Mouse (Mus musculus): ENCODE results near the gene Pltp. TPM values are rescaled to one million over a fixed set of nuclear protein-coding genes. Genes with fewer than 3 reads are reported as not detected.

Gene Pltp
- polyA plus RNA-seq, 1 experiment from 2014 or later: 57.1 TPM

GRCm38 (mm10) chr2:164833314-164833959, 24.1 kb downstream of the Pltp start, which contains the start of gene Neurl2:
Neurl2 (minus strand) TSS chr2:164833456.
- peak; percentile 70; the same call in 1 of the 2 replicates for ATAC-seq (ENCODE audit: insufficient number of reproducible peaks, low FRiP score, low TSS enrichment, low read depth)
- no peaks in the 10 kb centered on the region for H3K9me3 ChIP-seq
- peak within 1 kb of the TSS; percentile 82 for H3K9ac ChIP-seq
- H3K4me2 ChIP-seq: peak within 1 kb of the TSS; percentile 98
- peak within 1 kb of the TSS; percentile 89 for H3K27ac ChIP-seq
- H3K36me3 ChIP-seq: peaks cover 25% of the 10 kb centered on the region
- under 1% methylated on average over 31 of the region's 31 CpGs for WGBS
- peak within 1 kb of the TSS; percentile 75 for H3K4me3 ChIP-seq
- no peaks in the 10 kb centered on the region for H3K27me3 ChIP-seq
- peaks cover 22% of the 10 kb centered on the region for H3K4me1 ChIP-seq

GRCm38 (mm10) chr2:164832748-164833301, 24.7 kb downstream of the Pltp start, which contains the start of gene Ctsa:
Ctsa (plus strand) TSS chr2:164832873.
- WGBS: under 1% methylated on average over 35 of the region's 35 CpGs
- ATAC-seq (ENCODE audit: insufficient number of reproducible peaks, low FRiP score, low TSS enrichment, low read depth): peak; percentile 37
- H3K4me3 ChIP-seq: peak within 1 kb of the TSS; percentile 75

GRCm38 (mm10) chr2:164832032-164832747, 25.3 kb downstream of the Pltp start:
- no peak for ATAC-seq (ENCODE audit: insufficient number of reproducible peaks, low FRiP score, low TSS enrichment, low read depth)
- Histone ChIP-seq H3K27ac (peak overlapping the region; percentile 89), H3K4me1 (peaks cover 22% of the 10 kb centered on the region), H3K9ac (peak overlapping the region; percentile 82; the same call in 1 of the 2 replicates), H3K27me3 (no peaks in the 10 kb centered on the region), H3K4me3 (peak overlapping the region; percentile 75), H3K4me2 (peak overlapping the region; percentile 98), H3K9me3 (no peaks in the 10 kb centered on the region), H3K36me3 (peaks cover 31% of the 10 kb centered on the region)
- WGBS: 60% methylated on average over 16 of the region's 16 CpGs

More at GRCm38 (mm10) chr2:164832748-164833301, 24.7 kb downstream of the Pltp start, which contains the start of gene Ctsa:
- H3K9ac ChIP-seq: peak within 1 kb of the TSS; percentile 82
- H3K9me3 ChIP-seq: no peaks in the 10 kb centered on the region
- no peaks in the 10 kb centered on the region for H3K27me3 ChIP-seq
- H3K4me2 ChIP-seq: peak within 1 kb of the TSS; percentile 98
- peaks cover 25% of the 10 kb centered on the region for H3K36me3 ChIP-seq
- peak within 1 kb of the TSS; percentile 89 for H3K27ac ChIP-seq
- peaks cover 22% of the 10 kb centered on the region for H3K4me1 ChIP-seq

- WGBS: 81% methylated on average over 10 of the region's 10 CpGs
- H3K9me3 ChIP-seq: no peaks in the 10 kb centered on the region
- ATAC-seq (ENCODE audit: insufficient number of reproducible peaks, low FRiP score, low TSS enrichment, low read depth): no peak
Observed at GRCm38 (mm10) chr2:164831029-164831428, 26.5 kb downstream of the Pltp start.

GRCm38 (mm10) chr2:164829090-164829489, 28.4 kb downstream of the Pltp start:
- no peak overlapping the region for H3K4me3 ChIP-seq
- H3K9me3 ChIP-seq: no peaks in the 10 kb centered on the region
- H3K36me3 ChIP-seq: peaks cover 39% of the 10 kb centered on the region
- peaks cover 13% of the 10 kb centered on the region for H3K4me1 ChIP-seq
- ATAC-seq (ENCODE audit: insufficient number of reproducible peaks, low FRiP score, low TSS enrichment, low read depth): no peak
- 97% methylated on average over 1 of the region's 1 CpGs for WGBS
- no peak overlapping the region for H3K4me2 ChIP-seq
- no peak overlapping the region for H3K9ac ChIP-seq
- H3K27ac ChIP-seq: no peak overlapping the region
- H3K27me3 ChIP-seq: no peaks in the 10 kb centered on the region

More at GRCm38 (mm10) chr2:164831029-164831428, 26.5 kb downstream of the Pltp start:
- Histone ChIP-seq H3K4me2 (no peak overlapping the region), H3K36me3 (peaks cover 33% of the 10 kb centered on the region), H3K9ac (no peak overlapping the region), H3K27me3 (no peaks in the 10 kb centered on the region), H3K27ac (no peak overlapping the region), H3K4me1 (peaks cover 22% of the 10 kb centered on the region), H3K4me3 (no peak overlapping the region)

GRCm38 (mm10) chr2:164828437-164828836, 29.1 kb downstream of the Pltp start, which contains the start of gene Spata25:
Spata25 (minus strand) TSS chr2:164828537.
- no peak for ATAC-seq (ENCODE audit: insufficient number of reproducible peaks, low FRiP score, low TSS enrichment, low read depth)
- Histone ChIP-seq H3K4me2 (no peak within 1 kb of the TSS), H3K4me3 (no peak within 1 kb of the TSS), H3K27ac (no peak within 1 kb of the TSS), H3K27me3 (no peaks in the 10 kb centered on the region), H3K9ac (no peak within 1 kb of the TSS), H3K9me3 (no peaks in the 10 kb centered on the region), H3K4me1 (peaks cover 16% of the 10 kb centered on the region), H3K36me3 (peaks cover 39% of the 10 kb centered on the region)
- 87% methylated on average over 6 of the region's 6 CpGs for WGBS

GRCm38 (mm10) chr2:164827146-164827850, 30.2 kb downstream of the Pltp start:
- no peak overlapping the region for H3K27ac ChIP-seq
- no peaks in the 10 kb centered on the region for H3K27me3 ChIP-seq
- no peak overlapping the region for H3K4me2 ChIP-seq
- H3K4me3 ChIP-seq: no peak overlapping the region
- ATAC-seq (ENCODE audit: insufficient number of reproducible peaks, low FRiP score, low TSS enrichment, low read depth): no peak
- no peaks in the 10 kb centered on the region for H3K9me3 ChIP-seq
- peaks cover 39% of the 10 kb centered on the region for H3K36me3 ChIP-seq
- H3K4me1 ChIP-seq: peaks cover 13% of the 10 kb centered on the region
- 90% methylated on average over 16 of the region's 16 CpGs for WGBS
- H3K9ac ChIP-seq: no peak overlapping the region

GRCm38 (mm10) chr2:164825521-164825920, 32.0 kb downstream of the Pltp start:
- WGBS: 96% methylated on average over 17 of the region's 17 CpGs

GRCm38 (mm10) chr2:164823969-164824368, 33.5 kb downstream of the Pltp start:
- ATAC-seq (ENCODE audit: insufficient number of reproducible peaks, low FRiP score, low TSS enrichment, low read depth): no peak
- Histone ChIP-seq H3K36me3 (peaks cover 57% of the 10 kb centered on the region), H3K4me3 (no peak overlapping the region), H3K4me1 (peaks cover 13% of the 10 kb centered on the region; the same call in 1 of the 2 replicates), H3K9me3 (no peaks in the 10 kb centered on the region), H3K27me3 (no peaks in the 10 kb centered on the region), H3K9ac (no peak overlapping the region), H3K27ac (no peak overlapping the region), H3K4me2 (no peak overlapping the region)
- 92% methylated on average over 4 of the region's 4 CpGs for WGBS

More at GRCm38 (mm10) chr2:164825521-164825920, 32.0 kb downstream of the Pltp start:
- H3K4me1 ChIP-seq: peaks cover 13% of the 10 kb centered on the region; the same call in 1 of the 2 replicates
- no peak overlapping the region for H3K27ac ChIP-seq
- peaks cover 50% of the 10 kb centered on the region for H3K36me3 ChIP-seq
- H3K27me3 ChIP-seq: no peaks in the 10 kb centered on the region
- no peak overlapping the region for H3K9ac ChIP-seq
- no peak for ATAC-seq (ENCODE audit: insufficient number of reproducible peaks, low FRiP score, low TSS enrichment, low read depth)
- H3K9me3 ChIP-seq: no peaks in the 10 kb centered on the region
- H3K4me3 ChIP-seq: no peak overlapping the region
- H3K4me2 ChIP-seq: no peak overlapping the region

- Histone ChIP-seq H3K9me3 (no peaks in the 10 kb centered on the region), H3K4me3 (peak overlapping the region; percentile 84), H3K4me1 (peaks cover 13% of the 10 kb centered on the region; the same call in 1 of the 2 replicates), H3K4me2 (peak overlapping the region; percentile 61), H3K27ac (peak overlapping the region; percentile 86), H3K36me3 (peaks cover 55% of the 10 kb centered on the region), H3K9ac (peak overlapping the region; percentile 69), H3K27me3 (no peaks in the 10 kb centered on the region)
- WGBS: 2% methylated on average over 10 of the region's 10 CpGs
- peak; percentile 42; the same call in 1 of the 2 replicates for ATAC-seq (ENCODE audit: insufficient number of reproducible peaks, low FRiP score, low TSS enrichment, low read depth)
Observed at GRCm38 (mm10) chr2:164823181-164823585, 34.3 kb downstream of the Pltp start.

- Histone ChIP-seq H3K9me3 (no peaks in the 10 kb centered on the region), H3K36me3 (peaks cover 50% of the 10 kb centered on the region), H3K4me2 (peak within 1 kb of the TSS; percentile 61), H3K4me1 (peaks cover 13% of the 10 kb centered on the region; the same call in 1 of the 2 replicates), H3K4me3 (peak within 1 kb of the TSS; percentile 84), H3K27ac (peak within 1 kb of the TSS; percentile 86), H3K9ac (peak within 1 kb of the TSS; percentile 69), H3K27me3 (no peaks in the 10 kb centered on the region)
- WGBS: under 1% methylated on average over 32 of the region's 32 CpGs
- ATAC-seq (ENCODE audit: insufficient number of reproducible peaks, low FRiP score, low TSS enrichment, low read depth): peak; percentile 97
Observed at GRCm38 (mm10) chr2:164822636-164823165, 34.8 kb downstream of the Pltp start, which contains the start of gene Zswim1. Zswim1 (plus strand) TSS chr2:164822686.
